Mouse (Mus musculus) lung, adult 18-20 months (tissue): ENCODE measurements around the gene Fem1a.
"Not testable (repeated sequence)": the region's sequence is repeated elsewhere in the genome, so short reads cannot be mapped to it uniquely, and the experiment has no call there.

ENCODE experiments used
- DNase-seq, 2 experiments: peaks; one replicate each; pipeline ENCODE4 v3.0.0; 2022; ENCODE audit warnings: mixed read lengths in 2 of 2

Gene Fem1a

GRCm38 (mm10) chr17:56255863-56256238 is 759 bp upstream of the Fem1a start:
- peak; percentile 98 to 99 for DNase-seq

- peak in 1 of 2 experiments; percentile 47 for DNase-seq
Observed at GRCm38 (mm10) chr17:56257181-56257894, 728 bp downstream of the Fem1a start.

GRCm38 (mm10) chr17:56258269-56258668 is 1.7 kb downstream of the Fem1a start:
- not testable (repeated sequence) for DNase-seq

GRCm38 (mm10) chr17:56258812-56259211 is 2.2 kb downstream of the Fem1a start:
- not testable (repeated sequence) for DNase-seq

DNA sequence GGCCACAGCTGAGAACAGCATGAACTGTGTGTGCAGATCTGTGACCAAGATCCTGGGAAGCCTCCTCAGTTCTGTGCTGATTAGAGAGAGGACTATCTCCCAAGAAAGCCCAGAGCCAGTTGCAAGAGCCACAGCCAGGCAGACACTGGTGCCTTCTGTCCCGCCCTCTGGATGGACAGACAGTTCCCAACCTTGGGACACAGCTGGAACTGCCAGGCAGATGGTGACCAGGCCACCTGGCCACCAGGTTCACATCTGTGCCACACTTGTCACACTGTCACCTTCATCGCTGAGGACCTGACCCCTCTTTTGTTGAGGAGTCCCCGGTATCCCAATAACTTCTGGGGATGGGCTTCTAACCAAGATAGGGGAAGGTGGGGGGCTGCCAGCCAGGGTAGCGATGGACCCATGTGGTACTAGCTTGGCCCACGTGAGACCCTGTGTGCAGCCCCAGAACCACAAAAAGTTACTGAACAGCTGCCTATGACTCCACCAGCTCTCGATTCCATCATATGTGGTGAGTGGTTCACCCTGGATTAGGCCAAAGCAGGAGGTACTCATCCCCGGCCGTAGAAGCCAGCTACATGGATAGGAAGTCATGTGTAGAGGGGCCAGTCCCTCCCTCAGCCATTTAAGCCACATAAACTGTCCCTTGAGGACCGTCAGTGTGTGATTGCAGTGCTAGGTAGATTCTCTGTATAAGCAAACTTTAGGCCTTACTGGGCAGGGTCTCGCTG is 2.9 kb downstream of the Fem1a start:
- no peak for DNase-seq

DNA sequence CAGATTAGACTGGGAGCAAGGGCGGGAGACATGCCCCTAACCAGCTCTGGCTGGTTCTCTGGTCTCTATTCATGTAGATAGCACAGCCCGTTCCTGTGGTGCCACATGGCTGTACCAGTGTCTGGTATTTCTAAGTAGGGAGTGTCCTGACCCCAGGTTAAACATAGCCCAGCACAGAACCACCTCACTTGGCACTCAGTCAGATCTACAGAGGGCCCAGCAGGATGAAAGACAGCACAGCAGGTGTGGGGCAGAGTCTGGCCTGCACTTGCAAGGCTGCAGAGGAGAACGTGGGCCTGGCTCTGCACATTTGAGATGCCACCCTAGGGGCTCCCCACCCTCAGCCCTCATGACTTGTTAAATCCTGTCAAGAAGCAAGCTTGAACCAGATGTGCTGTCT is 4.6 kb downstream of the Fem1a start:
- DNase-seq, result peak in 1 of 2 experiments; percentile 42

- no peak for DNase-seq
Observed at GRCm38 (mm10) chr17:56262645-56263094, 6.1 kb downstream of the Fem1a start.

DNA sequence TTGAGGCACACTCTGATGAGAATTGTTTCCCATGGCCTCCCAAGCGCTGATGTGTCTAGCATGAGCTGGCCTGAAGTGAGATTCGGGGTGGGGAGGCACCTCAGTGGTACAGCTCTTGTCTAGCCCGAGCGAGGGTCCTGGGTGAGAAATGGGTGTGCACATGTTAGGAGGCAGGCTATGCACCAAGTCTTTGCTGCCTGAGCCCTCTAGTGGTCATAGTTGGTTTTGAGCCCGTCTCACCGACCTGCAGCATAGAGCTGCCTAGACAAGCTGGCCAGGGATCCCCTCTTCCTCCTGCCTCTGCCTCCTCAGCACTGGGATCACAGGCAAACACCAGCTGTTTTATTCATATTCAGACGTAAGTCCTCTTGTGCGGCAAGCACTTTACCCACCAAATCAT is 7.4 kb downstream of the Fem1a start:
- peak; percentile 79 to 81 for DNase-seq

DNA sequence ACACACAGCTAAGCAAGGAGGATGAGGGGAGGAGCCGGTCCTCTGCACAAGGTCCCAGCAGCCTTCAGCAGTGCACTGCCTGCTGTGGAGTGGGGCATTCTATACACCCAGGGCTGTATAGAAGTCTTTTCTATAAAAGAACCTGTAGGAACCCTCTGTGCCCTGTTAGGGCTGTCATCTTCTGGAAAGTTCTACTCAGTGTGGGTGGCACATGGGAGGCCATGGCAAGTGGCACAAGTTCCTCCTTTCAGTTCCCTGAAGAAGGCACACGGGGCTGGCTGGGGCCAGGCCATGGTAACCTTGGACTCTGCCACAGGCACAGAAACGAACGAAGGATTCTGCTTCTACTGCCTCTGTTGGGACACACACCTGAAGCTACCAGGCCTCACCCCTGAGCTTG is 8.4 kb downstream of the Fem1a start:
- DNase-seq, result no peak

DNA sequence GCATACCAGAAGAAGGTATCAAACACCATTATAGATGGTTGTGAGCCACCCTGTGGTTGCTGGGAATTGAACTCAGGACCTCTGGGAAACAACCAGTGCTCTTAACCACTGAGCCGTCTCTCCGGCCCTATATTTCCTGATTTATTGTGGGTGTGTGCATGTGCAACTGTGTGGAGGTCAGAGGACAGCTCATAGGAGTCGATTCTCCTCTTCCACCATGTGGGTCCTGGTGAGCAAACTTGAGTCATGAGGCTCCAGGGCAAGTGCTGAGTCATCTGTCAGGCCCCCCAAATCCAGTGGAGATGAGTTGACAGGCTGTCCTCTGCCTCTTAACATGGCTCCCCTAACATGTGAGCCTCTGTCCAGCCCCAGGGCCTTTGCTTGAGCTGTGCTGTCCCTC is 9.3 kb downstream of the Fem1a start:
- DNase-seq, result no peak

DNA sequence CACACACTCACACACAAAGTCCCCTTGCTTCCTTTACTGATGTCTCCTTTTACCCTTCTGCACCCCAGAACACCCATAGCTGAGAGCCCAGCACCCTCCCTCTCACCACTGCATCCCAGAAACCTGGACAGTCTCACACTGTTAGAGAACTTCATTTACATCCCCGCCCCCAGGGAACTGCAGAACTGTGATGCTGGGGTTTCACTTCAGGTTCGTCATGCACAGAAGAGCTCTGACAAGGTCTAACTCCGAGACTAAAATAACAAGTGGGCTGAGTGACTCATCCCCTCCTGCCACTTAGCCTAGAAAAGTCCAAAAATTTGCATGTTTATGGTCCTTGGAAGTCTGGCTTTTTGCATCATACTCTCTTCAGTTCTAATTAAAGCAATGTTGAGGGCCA is 9.7 kb downstream of the Fem1a start:
- no peak for DNase-seq

- DNase-seq, result peak; percentile 75 to 84
Observed at GRCm38 (mm10) chr17:56269153-56269630, 12.6 kb downstream of the Fem1a start.

- no peak for DNase-seq
Observed at GRCm38 (mm10) chr17:56269741-56270140, 13.1 kb downstream of the Fem1a start.

DNA sequence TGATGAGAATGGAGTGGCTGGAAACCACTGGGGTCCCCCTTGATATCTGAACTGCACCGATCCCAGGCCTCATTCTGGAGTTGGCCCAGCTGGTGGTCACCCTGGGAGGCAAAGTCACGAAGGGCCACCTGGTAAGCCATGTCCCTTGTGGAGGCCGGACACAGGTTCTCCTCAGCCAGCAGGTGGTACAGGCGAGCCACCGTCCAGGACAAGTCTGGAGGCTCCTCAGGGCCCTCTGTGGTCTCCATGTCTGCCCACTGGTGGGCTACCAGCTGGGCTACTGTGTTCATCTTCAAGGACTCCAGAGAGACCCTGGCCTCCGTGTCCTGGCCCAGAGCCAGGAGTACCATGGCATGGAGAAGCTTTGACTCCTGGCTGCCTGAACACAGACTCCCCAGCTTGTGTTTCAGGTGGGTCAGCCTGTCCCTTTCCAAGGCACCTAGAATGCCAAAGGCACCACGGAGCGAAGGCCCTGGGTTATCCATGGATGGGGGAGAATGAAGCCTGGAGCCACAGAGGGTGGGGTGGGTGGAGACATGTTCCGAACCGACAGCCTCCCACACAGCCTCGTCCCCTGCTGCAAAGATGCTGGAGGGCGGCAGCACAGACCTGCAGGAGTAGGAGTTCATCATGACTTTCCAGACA is 15.1 kb downstream of the Fem1a start:
- DNase-seq, result no peak

DNA sequence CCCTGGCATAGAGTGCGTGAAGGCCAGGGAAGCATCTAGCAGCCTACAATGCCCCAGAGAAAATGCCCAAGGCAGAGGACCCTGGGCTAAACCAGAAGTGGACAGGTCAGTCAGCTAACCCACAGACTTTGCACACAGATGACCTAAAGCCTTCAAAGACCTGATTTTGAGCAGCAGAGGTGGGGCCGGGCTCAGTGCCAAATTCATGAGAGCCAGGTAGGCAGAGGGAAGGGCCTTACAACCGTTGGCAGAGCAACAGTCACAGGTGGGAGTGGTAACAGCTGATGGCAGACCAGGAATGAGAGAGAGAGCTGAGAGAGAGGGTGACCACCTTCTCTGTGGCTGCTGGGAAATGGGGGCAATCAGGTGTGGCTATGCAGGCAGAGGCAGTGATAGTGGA is 16.0 kb downstream of the Fem1a start:
- peak; percentile 73 to 79 for DNase-seq

GRCm38 (mm10) chr17:56273482-56273881 is 16.9 kb downstream of the Fem1a start:
- no peak for DNase-seq

GRCm38 (mm10) chr17:56273986-56274385 is 17.4 kb downstream of the Fem1a start:
- DNase-seq, result no peak

GRCm38 (mm10) chr17:56275842-56276480 is 19.4 kb downstream of the Fem1a start:
- peak in 1 of 2 experiments; percentile 29 for DNase-seq

DNA sequence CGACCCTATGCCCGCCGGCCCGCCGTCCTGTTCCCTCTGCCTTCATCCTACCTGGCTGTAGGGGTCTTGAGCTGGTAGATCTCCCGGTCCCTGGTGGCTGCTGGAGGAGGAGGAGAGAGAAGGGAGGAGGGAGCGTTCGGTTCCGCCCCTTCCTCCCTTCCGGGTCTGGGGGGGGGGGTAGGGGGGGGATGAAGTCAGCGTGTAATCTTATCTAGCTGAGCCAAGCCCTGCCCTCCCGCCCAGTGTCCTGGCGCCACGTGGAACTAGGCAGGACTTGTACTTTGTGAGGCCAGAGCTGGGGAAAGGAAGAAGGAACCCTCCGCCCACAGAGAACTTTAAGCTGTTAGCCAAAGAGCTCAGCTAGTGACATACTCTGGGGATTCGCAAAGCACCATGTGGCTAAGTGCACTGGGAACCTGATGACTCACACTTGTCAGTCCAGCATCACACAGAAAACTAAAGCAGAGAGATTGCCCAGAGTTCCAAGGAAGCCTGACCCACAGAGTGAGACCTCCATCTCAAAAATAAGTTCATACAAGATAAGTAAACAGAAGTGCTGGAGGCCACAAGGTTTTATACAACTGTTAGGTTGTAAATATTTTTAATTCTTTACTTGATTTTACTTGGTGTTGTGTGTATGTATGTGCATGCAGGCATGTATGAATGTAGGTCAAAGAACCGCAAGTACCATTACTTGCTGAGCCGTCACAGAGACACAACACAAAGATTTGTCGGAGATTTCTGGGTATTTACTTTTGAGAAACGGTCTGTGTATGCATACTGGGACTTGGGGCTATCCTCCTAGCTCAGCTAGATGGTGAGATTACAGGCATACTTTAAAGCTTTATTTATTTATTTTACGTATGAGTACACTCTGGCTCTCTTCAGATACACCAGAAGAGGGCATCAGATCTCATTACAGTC is 20.3 kb downstream of the Fem1a start, which contains the start of gene Ticam1:
TSS of gene Ticam1 (minus strand) at position 144 of the 924 bp plus-strand sequence.
- DNase-seq, result peak; percentile 95 to 96

GRCm38 (mm10) chr17:56277567-56277893 is 20.9 kb downstream of the Fem1a start:
- DNase-seq, result no peak

- no peak for DNase-seq
Observed at GRCm38 (mm10) chr17:56278340-56278739, 21.7 kb downstream of the Fem1a start.
